Mouse (Mus musculus) CD4-positive naive resting alpha-beta T cell, adult 57 days (primary cell): Measurements from ENCODE around the gene Gm5934. TPM values are rescaled to one million over a fixed set of nuclear protein-coding genes. Genes with fewer than 3 reads are reported as not detected.

Source experiments
- total RNA-seq: library from RNA; stranded (reverse); gene quantifications from one replicate; pipeline ENCODE4 v1.2.4, GENCODE M21; 2023

Gene Gm5934
- total RNA-seq = not detected

DNA sequence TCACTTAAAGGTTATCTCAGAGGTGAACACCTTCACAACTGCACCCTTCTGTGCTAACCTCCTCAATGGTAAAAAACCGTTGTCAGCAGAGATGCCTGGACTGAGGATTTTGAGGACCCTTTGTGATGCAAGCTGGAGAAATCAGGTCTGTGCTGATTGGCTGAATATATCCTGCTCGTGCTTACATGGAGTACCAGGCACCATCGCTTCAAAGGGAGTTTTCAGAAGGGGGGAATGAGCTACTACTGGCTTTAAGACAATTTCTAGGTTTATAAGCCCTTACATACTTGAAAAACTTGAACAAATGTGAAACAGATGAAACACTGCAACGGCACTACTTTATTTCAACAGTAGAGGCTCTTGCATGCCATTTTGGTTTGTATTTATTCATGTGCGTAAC lies at the start of gene Gm5934:
Gene Gm5934, minus strand, starts transcription at position 101 of the 400 bp plus-strand sequence.

Other genes with a start within 250 kb of the Gm5934 start
- not detected for gene Gm4297, start 74.1 kb upstream of the Gm5934 start, total RNA-seq